Mouse (Mus musculus) kidney, adult 2 months (tissue): ENCODE data around the gene Acsl3.

Experiments used
- CTCF ChIP-seq: fragments of 200-500 bp; conservative IDR thresholded peaks from 2 replicates; pipeline ENCODE4 v1.5.1; 2011; ENCODE audit warnings: low read depth, mild to moderate bottlenecking, control low read depth, low read length, moderate library complexity, mixed read lengths; ENCODE audit not compliant: insufficient read depth, insufficient read length
- POLR2A ChIP-seq: fragments of 200-500 bp; IDR thresholded peaks from one replicate; pipeline ENCODE4 v1.6.1; 2011; ENCODE audit warnings: low read depth, low read length, control low read depth

GRCm38 (mm10) chr1:78658441-78659269 is 1.0 kb downstream of the Acsl3 start:
- TF ChIP-seq CTCF (no peak), POLR2A (no peak)
